Mouse (Mus musculus): ENCODE measurements around the gene Fam71e1. TPM values are rescaled to one million over a fixed set of nuclear protein-coding genes. Genes with fewer than 3 reads are reported as not detected.
A peak's percentile ranks its signal among the peaks of the same experiment; 100 is the strongest.

Gene Fam71e1
- total and polyA plus RNA-seq, 2 experiments = 1.8 to 4.1 TPM

DNA sequence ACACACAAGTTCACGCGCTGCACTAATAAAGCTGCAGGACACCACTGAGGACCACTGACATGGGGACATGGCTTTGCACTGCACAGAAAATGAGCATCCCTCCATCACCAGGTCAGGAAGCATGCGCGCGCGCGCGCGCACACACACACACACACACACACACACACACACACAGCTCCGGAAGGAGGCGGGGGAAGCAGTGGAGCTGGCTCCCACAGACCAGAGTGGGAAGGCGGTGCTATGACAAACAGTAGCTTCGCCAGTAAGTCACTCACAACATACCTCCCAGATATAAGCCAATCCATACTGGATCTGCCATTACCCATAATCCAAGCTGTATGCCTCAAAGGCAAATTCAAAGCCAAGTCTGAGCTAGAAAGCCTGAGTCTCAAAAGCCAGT lies 50.7 kb downstream of the Fam71e1 start:
- Histone ChIP-seq H3K27me3 (ENCODE audit: control insufficient read depth, insufficient read depth, low read length) (no peaks in the 10 kb centered on the region), H3K36me3 (ENCODE audit: control insufficient read depth, insufficient read depth, low read length) (peaks cover 16% of the 10 kb centered on the region; the same call in 1 of the 2 replicates), H3K27ac (replicated peaks; ENCODE audit: insufficient read depth, low read depth, low read length) (no peak overlapping the region), H3K4me1 (ENCODE audit: control insufficient read depth, insufficient read depth, low read length) (no peaks in the 10 kb centered on the region), H3K79me2 (ENCODE audit: control insufficient read depth, insufficient read depth, low read length) (no peaks in the 10 kb centered on the region), H3K9ac (ENCODE audit: low read depth, low read length) (no peak overlapping the region), H3K4me3 (ENCODE audit: insufficient read depth, low read depth, low read length) (no peak overlapping the region)
- TF ChIP-seq POLR2A (IDR thresholded peaks at IDR 0.05; ENCODE audit: extremely low read depth, insufficient read depth, low read length) (no peak), CTCF (IDR thresholded peaks at IDR 0.05; ENCODE audit: low read depth, low read length) (no peak)
- WGBS = 89% methylated on average over 13 of the region's 13 CpGs
- no peak for DNase-seq (ENCODE audit: extremely low read depth, low read depth, low spot score)

DNA sequence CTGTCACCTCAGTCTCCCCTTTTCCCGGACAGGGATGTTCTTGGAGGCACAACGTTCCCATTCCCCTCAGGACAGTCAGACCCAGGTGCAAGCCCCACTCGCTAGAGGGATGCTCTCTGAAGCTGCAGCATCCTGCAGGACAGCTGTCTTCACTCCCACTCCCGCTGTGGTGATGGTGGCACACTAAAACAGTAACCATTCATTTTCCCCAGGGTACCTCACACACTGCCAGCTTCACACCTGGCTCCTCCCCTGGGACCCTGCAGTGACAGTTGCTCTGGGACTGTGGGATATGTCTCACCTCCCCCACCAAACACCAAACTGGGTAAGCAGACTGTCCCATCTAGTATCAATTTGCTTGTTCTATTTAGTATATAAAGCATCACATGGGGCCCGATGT lies 51.3 kb downstream of the Fam71e1 start:
- Histone ChIP-seq H3K79me2 (ENCODE audit: control insufficient read depth, insufficient read depth, low read length) (no peaks in the 10 kb centered on the region), H3K9ac (ENCODE audit: low read depth, low read length) (no peak overlapping the region), H3K27me3 (ENCODE audit: control insufficient read depth, insufficient read depth, low read length) (no peaks in the 10 kb centered on the region), H3K36me3 (ENCODE audit: control insufficient read depth, insufficient read depth, low read length) (peaks cover 18% of the 10 kb centered on the region; the same call in 1 of the 2 replicates), H3K4me1 (ENCODE audit: control insufficient read depth, insufficient read depth, low read length) (no peaks in the 10 kb centered on the region), H3K4me3 (ENCODE audit: insufficient read depth, low read depth, low read length) (no peak overlapping the region), H3K27ac (replicated peaks; ENCODE audit: insufficient read depth, low read depth, low read length) (no peak overlapping the region)
- 29% methylated on average over 5 of the region's 5 CpGs for WGBS
- no peak for TF ChIP-seq CTCF (IDR thresholded peaks at IDR 0.05; ENCODE audit: low read depth, low read length)
- no peak for TF ChIP-seq POLR2A (IDR thresholded peaks at IDR 0.05; ENCODE audit: extremely low read depth, insufficient read depth, low read length)
- DNase-seq (ENCODE audit: extremely low read depth, low read depth, low spot score) = no peak

- H3K36me3 ChIP-seq (ENCODE audit: control insufficient read depth, insufficient read depth, low read length) = peaks cover 18% of the 10 kb centered on the region; the same call in 1 of the 2 replicates
- H3K27me3 ChIP-seq (ENCODE audit: control insufficient read depth, insufficient read depth, low read length) = no peaks in the 10 kb centered on the region
- H3K4me3 ChIP-seq (ENCODE audit: insufficient read depth, low read depth, low read length) = peak within 1 kb of the TSS; percentile 83
- H3K27ac ChIP-seq (replicated peaks; ENCODE audit: insufficient read depth, low read depth, low read length) = 0 out of 2 replicates have a peak within 1 kb of the TSS, but pooled peaks have one; percentile 25
- no peak for TF ChIP-seq POLR2A (IDR thresholded peaks at IDR 0.05; ENCODE audit: extremely low read depth, insufficient read depth, low read length)
- TF ChIP-seq CTCF (IDR thresholded peaks at IDR 0.05; ENCODE audit: low read depth, low read length) = peak; percentile 92
- peak within 1 kb of the TSS; percentile 44 for H3K9ac ChIP-seq (ENCODE audit: low read depth, low read length)
- WGBS = under 1% methylated on average over 43 of the region's 43 CpGs
- peak; percentile 93 for DNase-seq (ENCODE audit: extremely low read depth, low read depth, low spot score)
- no peaks in the 10 kb centered on the region for H3K79me2 ChIP-seq (ENCODE audit: control insufficient read depth, insufficient read depth, low read length)
- peaks cover 4% of the 10 kb centered on the region; the same call in 1 of the 2 replicates for H3K4me1 ChIP-seq (ENCODE audit: control insufficient read depth, insufficient read depth, low read length)
These were observed 52.2 kb downstream of the Fam71e1 start, which contains the start of gene Pold1 for GRCm38 (mm10) chr7:44548497-44549087. Pold1 (minus strand) TSS chr7:44548849.

DNA sequence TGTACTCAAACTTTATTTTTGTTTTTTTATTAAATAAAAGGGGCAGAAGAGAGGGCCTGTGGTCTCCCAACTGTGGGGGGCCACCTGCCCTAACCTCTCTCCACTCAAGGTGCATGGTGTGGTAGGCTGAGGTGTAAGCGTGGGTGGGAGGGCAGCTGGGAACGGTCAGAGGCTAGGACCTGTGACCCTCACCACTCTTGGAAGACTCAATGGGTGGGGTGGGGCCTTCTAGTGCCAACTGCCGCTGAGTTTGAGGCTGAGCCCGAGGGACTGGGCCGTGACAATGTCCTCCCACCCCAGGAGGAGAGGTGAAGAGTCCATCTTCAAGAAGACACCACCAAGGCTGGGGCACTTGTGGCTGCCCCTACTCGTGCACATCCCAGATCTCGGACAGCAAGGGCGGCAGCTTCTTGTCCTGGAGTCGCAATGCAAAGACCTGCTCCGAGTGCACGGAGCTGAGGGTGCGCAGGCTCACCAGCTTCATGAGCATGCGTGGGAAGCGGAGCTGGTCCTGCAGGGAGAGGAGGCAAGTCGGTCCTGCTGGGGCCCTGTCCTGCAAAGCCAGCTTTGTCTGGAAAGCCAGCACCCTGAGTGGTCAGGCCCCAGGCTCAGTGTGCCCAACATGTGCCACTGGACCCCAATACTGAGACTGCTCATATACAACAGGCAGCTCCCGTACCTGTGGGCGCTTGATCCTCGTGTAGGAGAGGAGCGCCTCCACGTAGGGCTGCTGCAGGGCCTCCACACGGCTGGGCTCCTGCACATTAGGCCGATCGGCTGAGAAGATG lies 53.4 kb downstream of the Fam71e1 start:
- peaks cover 18% of the 10 kb centered on the region; the same call in 1 of the 2 replicates for H3K36me3 ChIP-seq (ENCODE audit: control insufficient read depth, insufficient read depth, low read length)
- 96% methylated on average over 23 of the region's 23 CpGs for WGBS

DNA sequence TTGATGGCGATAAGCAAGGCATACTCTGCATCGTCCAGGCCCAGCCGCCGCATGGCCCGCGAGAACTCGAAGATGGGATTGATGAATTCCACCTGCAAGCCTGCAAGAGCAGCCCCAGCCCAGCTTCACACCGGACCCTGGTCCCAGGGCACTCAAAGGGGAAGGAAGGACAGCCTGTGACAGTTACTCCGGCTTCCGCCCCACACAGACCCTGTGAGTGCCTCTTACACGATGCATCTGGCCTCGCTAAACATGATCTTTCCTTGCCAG lies 54.0 kb downstream of the Fam71e1 start:
- Histone ChIP-seq H3K4me1 (ENCODE audit: control insufficient read depth, insufficient read depth, low read length) (peaks cover 4% of the 10 kb centered on the region; the same call in 1 of the 2 replicates), H3K27ac (replicated peaks; ENCODE audit: insufficient read depth, low read depth, low read length) (no peak overlapping the region), H3K9ac (ENCODE audit: low read depth, low read length) (no peak overlapping the region), H3K27me3 (ENCODE audit: control insufficient read depth, insufficient read depth, low read length) (no peaks in the 10 kb centered on the region), H3K36me3 (ENCODE audit: control insufficient read depth, insufficient read depth, low read length) (peaks cover 18% of the 10 kb centered on the region; the same call in 1 of the 2 replicates), H3K4me3 (ENCODE audit: insufficient read depth, low read depth, low read length) (no peak overlapping the region), H3K79me2 (ENCODE audit: control insufficient read depth, insufficient read depth, low read length) (no peaks in the 10 kb centered on the region)
- DNase-seq (ENCODE audit: extremely low read depth, low read depth, low spot score) = no peak
- WGBS = 95% methylated on average over 12 of the region's 12 CpGs
- TF ChIP-seq POLR2A (IDR thresholded peaks at IDR 0.05; ENCODE audit: extremely low read depth, insufficient read depth, low read length) (no peak), CTCF (IDR thresholded peaks at IDR 0.05; ENCODE audit: low read depth, low read length) (no peak)

More for the DNA sequence above, 53.4 kb downstream of the Fam71e1 start:
- H3K4me1 ChIP-seq (ENCODE audit: control insufficient read depth, insufficient read depth, low read length) = peaks cover 4% of the 10 kb centered on the region; the same call in 1 of the 2 replicates
- no peaks in the 10 kb centered on the region for H3K79me2 ChIP-seq (ENCODE audit: control insufficient read depth, insufficient read depth, low read length)
- no peak overlapping the region for H3K9ac ChIP-seq (ENCODE audit: low read depth, low read length)
- no peak for DNase-seq (ENCODE audit: extremely low read depth, low read depth, low spot score)
- no peaks in the 10 kb centered on the region for H3K27me3 ChIP-seq (ENCODE audit: control insufficient read depth, insufficient read depth, low read length)
- no peak overlapping the region for H3K4me3 ChIP-seq (ENCODE audit: insufficient read depth, low read depth, low read length)
- TF ChIP-seq POLR2A (IDR thresholded peaks at IDR 0.05; ENCODE audit: extremely low read depth, insufficient read depth, low read length) (no peak), CTCF (IDR thresholded peaks at IDR 0.05; ENCODE audit: low read depth, low read length) (no peak)
- H3K27ac ChIP-seq (replicated peaks; ENCODE audit: insufficient read depth, low read depth, low read length) = no peak overlapping the region

Other genes with a start within 250 kb of the Fam71e1 start
- 0.18 and 0.20 TPM in 2 replicates for gene 1700028J19Rik, start 249.9 kb upstream of the Fam71e1 start, total RNA-seq (2014; rRNA removed)
- gene 1700028J19Rik, start 249.9 kb upstream of the Fam71e1 start, polyA plus RNA-seq (2012; rRNA removed) = 0.77 and 1.4 TPM in 2 replicates
- gene 2410002F23Rik, start 249.9 kb upstream of the Fam71e1 start, total RNA-seq (2014; rRNA removed) = 6.1 and 7.2 TPM in 2 replicates
- gene 2410002F23Rik, start 249.9 kb upstream of the Fam71e1 start, polyA plus RNA-seq (2012; rRNA removed) = 14.3 and 30.1 TPM in 2 replicates
- gene Acp4, start 239.2 kb upstream of the Fam71e1 start, total RNA-seq (2014; rRNA removed) = not detected in 2 replicates
- gene Acp4, start 239.2 kb upstream of the Fam71e1 start, polyA plus RNA-seq (2012; rRNA removed) = not detected in 2 replicates
- gene Gm15517, start 235.1 kb upstream of the Fam71e1 start, total RNA-seq (2014; rRNA removed) = not detected in 2 replicates
- gene Gm15517, start 235.1 kb upstream of the Fam71e1 start, polyA plus RNA-seq (2012; rRNA removed) = not detected in 2 replicates
- 1.3 and 1.9 TPM in 2 replicates for gene Clec11a, start 189.7 kb upstream of the Fam71e1 start, total RNA-seq (2014; rRNA removed)
- 2.0 and 2.4 TPM in 2 replicates for gene Clec11a, start 189.7 kb upstream of the Fam71e1 start, polyA plus RNA-seq (2012; rRNA removed)
- under 0.01 TPM in 1 of 2 replicates, not detected in the other for gene Shank1, start 186.3 kb upstream of the Fam71e1 start, total RNA-seq (2014; rRNA removed)
- 0.04 and 0.06 TPM in 2 replicates for gene Shank1, start 186.3 kb upstream of the Fam71e1 start, polyA plus RNA-seq (2012; rRNA removed)
- gene Syt3, start 112.5 kb upstream of the Fam71e1 start, total RNA-seq (2014; rRNA removed) = 1.4 and 2.6 TPM in 2 replicates
- 4.9 and 7.1 TPM in 2 replicates for gene Syt3, start 112.5 kb upstream of the Fam71e1 start, polyA plus RNA-seq (2012; rRNA removed)
- gene 1700008O03Rik, start 110.8 kb upstream of the Fam71e1 start, total RNA-seq (2014; rRNA removed) = not detected in 2 replicates
- 0.22 and 0.27 TPM in 2 replicates for gene 1700008O03Rik, start 110.8 kb upstream of the Fam71e1 start, polyA plus RNA-seq (2012; rRNA removed)
- 0.07 TPM in 1 of 2 replicates, not detected in the other for gene Lrrc4b, start 67.6 kb upstream of the Fam71e1 start, total RNA-seq (2014; rRNA removed)
- gene Lrrc4b, start 67.6 kb upstream of the Fam71e1 start, polyA plus RNA-seq (2012; rRNA removed) = not detected in 2 replicates
- gene Aspdh, start 31.2 kb upstream of the Fam71e1 start, total RNA-seq (2014; rRNA removed) = 146 and 158 TPM in 2 replicates
- 537 and 608 TPM in 2 replicates for gene Aspdh, start 31.2 kb upstream of the Fam71e1 start, polyA plus RNA-seq (2012; rRNA removed)
- 25.5 and 27.1 TPM in 2 replicates for gene Josd2, start 28.6 kb upstream of the Fam71e1 start, total RNA-seq (2014; rRNA removed)
- gene Josd2, start 28.6 kb upstream of the Fam71e1 start, polyA plus RNA-seq (2012; rRNA removed) = 99.7 and 206 TPM in 2 replicates
- gene Emc10, start 52 bp upstream of the Fam71e1 start, total RNA-seq (2014; rRNA removed) = 29.7 and 40.5 TPM in 2 replicates
- gene Emc10, start 52 bp upstream of the Fam71e1 start, polyA plus RNA-seq (2012; rRNA removed) = 227 and 287 TPM in 2 replicates
- gene Mybpc2, start 28.1 kb downstream of the Fam71e1 start, total RNA-seq (2014; rRNA removed) = 0.55 TPM in 1 of 2 replicates, not detected in the other
- gene Mybpc2, start 28.1 kb downstream of the Fam71e1 start, polyA plus RNA-seq (2012; rRNA removed) = not detected in 2 replicates
- 0.18 and 0.81 TPM in 2 replicates for gene Spib, start 35.5 kb downstream of the Fam71e1 start, total RNA-seq (2014; rRNA removed)
- gene Spib, start 35.5 kb downstream of the Fam71e1 start, polyA plus RNA-seq (2012; rRNA removed) = 0.56 and 1.9 TPM in 2 replicates
- gene Pold1, start 52.3 kb downstream of the Fam71e1 start, total RNA-seq (2014; rRNA removed) = 2.4 and 4.0 TPM in 2 replicates
- gene Pold1, start 52.3 kb downstream of the Fam71e1 start, polyA plus RNA-seq (2012; rRNA removed) = 5.2 and 6.5 TPM in 2 replicates
- gene Nr1h2, start 57.4 kb downstream of the Fam71e1 start, total RNA-seq (2014; rRNA removed) = 21.6 and 30.8 TPM in 2 replicates
- 74.9 and 80.3 TPM in 2 replicates for gene Nr1h2, start 57.4 kb downstream of the Fam71e1 start, polyA plus RNA-seq (2012; rRNA removed)
- 0.65 and 1.6 TPM in 2 replicates for gene Napsa, start 75.8 kb downstream of the Fam71e1 start, total RNA-seq (2014; rRNA removed)
- 1.1 and 1.7 TPM in 2 replicates for gene Napsa, start 75.8 kb downstream of the Fam71e1 start, polyA plus RNA-seq (2012; rRNA removed)
- gene Kcnc3, start 94.1 kb downstream of the Fam71e1 start, total RNA-seq (2014; rRNA removed) = 0.37 and 1.2 TPM in 2 replicates
- 4.6 and 5.3 TPM in 2 replicates for gene Kcnc3, start 94.1 kb downstream of the Fam71e1 start, polyA plus RNA-seq (2012; rRNA removed)
- gene Myh14, start 174.3 kb downstream of the Fam71e1 start, total RNA-seq (2014; rRNA removed) = 7.0 and 8.0 TPM in 2 replicates
- gene Myh14, start 174.3 kb downstream of the Fam71e1 start, polyA plus RNA-seq (2012; rRNA removed) = 5.6 and 6.0 TPM in 2 replicates
- gene Izumo2, start 212.2 kb downstream of the Fam71e1 start, total RNA-seq (2014; rRNA removed) = not detected in 2 replicates
- gene Izumo2, start 212.2 kb downstream of the Fam71e1 start, polyA plus RNA-seq (2012; rRNA removed) = not detected in 2 replicates